Mouse (Mus musculus): ENCODE measurements around the gene Sult1a1.

- TF ChIP-seq GATA1 (IDR thresholded peaks at IDR 0.05; ENCODE audit: low read length) (no peak), TAL1 (IDR thresholded peaks at IDR 0.05; ENCODE audit: low read length) (no peak)
Measured at GRCm38 (mm10) chr7:126630824-126631518, 45.3 kb downstream of the Sult1a1 start, which contains the start of gene Nupr1.

Measured in erythroblast, embryonic 14.5 days (primary cell).